8 mouse cellular contexts compared by ENCODE assay signal in genomic region chr16:30596959-30597681, GRCm38 (mm10). TPM values are rescaled to one million over a fixed set of nuclear protein-coding genes. Genes with fewer than 3 reads are reported as not detected.
A peak's percentile ranks its signal among the peaks of the same experiment; 100 is the strongest.
DNase-seq lines count a peak whose midpoint lies in the region; ATAC-seq and TF ChIP-seq lines count a peak whose summit lies in the region.

No protein-coding gene starts in this region.

- no peaks in the 10 kb centered on the region for H3K36me3 ChIP-seq in forebrain, embryonic 16.5 days (ENCODE audit: control insufficient read depth, insufficient read depth)
- peaks cover 4% of the 10 kb centered on the region; the same call in 1 of the 2 replicates for H3K36me3 ChIP-seq in lung, embryonic 14.5 days (ENCODE audit: insufficient read depth)
- no peaks in the 10 kb centered on the region for H3K36me3 ChIP-seq in thymus, adult 2 months (ENCODE audit: control insufficient read depth, insufficient read depth, low read length)

- peaks cover 2% of the 10 kb centered on the region; the same call in 1 of the 2 replicates for H3K9me3 ChIP-seq in forebrain, embryonic 16.5 days (ENCODE audit: control insufficient read depth, low read length)
- no peaks in the 10 kb centered on the region for H3K9me3 ChIP-seq in lung, embryonic 14.5 days (ENCODE audit: low read depth, low read length)

- 0 out of 2 replicates have a peak overlapping the region, but pooled peaks have one; percentile 34 for H3K9ac ChIP-seq in forebrain, embryonic 16.5 days (replicated peaks; ENCODE audit: low read depth, low read length)
- H3K9ac ChIP-seq in lung, embryonic 14.5 days, result no peak overlapping the region

- H3K4me1 ChIP-seq in forebrain, embryonic 16.5 days (replicated peaks; ENCODE audit: control insufficient read depth, insufficient read depth, low read length), result peaks cover 45% of the 10 kb centered on the region
- peaks cover 15% of the 10 kb centered on the region for H3K4me1 ChIP-seq in lung, embryonic 14.5 days (ENCODE audit: insufficient read depth)
- H3K4me1 ChIP-seq in thymus, adult 2 months (replicated peaks; ENCODE audit: control insufficient read depth, insufficient read depth, low read length), result peaks cover 21% of the 10 kb centered on the region

- H3K27ac ChIP-seq in forebrain, embryonic 16.5 days (ENCODE audit: low read length), result no peak overlapping the region
- no peak overlapping the region for H3K27ac ChIP-seq in layer of hippocampus, adult 2 months
- H3K27ac ChIP-seq in lung, embryonic 14.5 days (ENCODE audit: low read depth), result no peak overlapping the region
- no peak overlapping the region for H3K27ac ChIP-seq in thymus, adult 2 months (ENCODE audit: control insufficient read depth, insufficient read depth, low read length)

- intact Hi-C loops in heart, postnatal 25 days (cut with DNase I), result loop anchor here (1.0 to 5.0 kb wide), 3 partner anchors 380 to 760 kb away; no protein-coding TSS in a partner anchor

- TF ChIP-seq POLR2A in thymus, adult 2 months (IDR thresholded peaks at IDR 0.05; ENCODE audit: control insufficient read depth, extremely low read depth, insufficient read depth, low read length, poor library complexity), result no peak

- H3K27me3 ChIP-seq in forebrain, embryonic 16.5 days (replicated peaks; ENCODE audit: control insufficient read depth, insufficient read depth, low read length), result peaks cover 23% of the 10 kb centered on the region
- H3K27me3 ChIP-seq in lung, embryonic 14.5 days (ENCODE audit: insufficient read depth, low read length), result peaks cover 5% of the 10 kb centered on the region; the same call in 1 of the 2 replicates
- no peaks in the 10 kb centered on the region; the same call in 1 of the 2 replicates for H3K27me3 ChIP-seq in thymus, adult 2 months (ENCODE audit: control insufficient read depth, insufficient read depth, low read length)

- 8% methylated on average over 16 of the region's 16 CpGs for WGBS in forebrain, embryonic 16.5 days
- 8% methylated on average over 16 of the region's 16 CpGs for WGBS in lung, embryonic 14.5 days
- WGBS in thymus, adult 2 months, result 13% methylated on average over 16 of the region's 16 CpGs

- peak; percentile 98 for TF ChIP-seq CTCF in layer of hippocampus, adult 2 months (conservative IDR thresholded peaks at IDR 0.05)
- TF ChIP-seq CTCF in lung, embryonic 14.5 days (IDR thresholded peaks at IDR 0.05; ENCODE audit: low read depth), result peak; percentile 94
- peak; percentile 74; the same call in 1 of the 2 replicates for TF ChIP-seq CTCF in thymus, adult 2 months (IDR thresholded peaks at IDR 0.05; ENCODE audit: borderline replicate concordance, control insufficient read depth, extremely low read depth, insufficient read depth, low read length, poor library complexity)

- ATAC-seq in forebrain, embryonic 16.5 days, result peak; percentile 54
- no peak for ATAC-seq in lung, embryonic 14.5 days (ENCODE audit: insufficient read depth)

- H3K4me3 ChIP-seq in forebrain, embryonic 16.5 days (replicated peaks; ENCODE audit: low read length), result peak overlapping the region; percentile 26
- H3K4me3 ChIP-seq in layer of hippocampus, adult 2 months, result peak overlapping the region; percentile 26; the same call in 1 of the 2 replicates
- no peak overlapping the region for H3K4me3 ChIP-seq in lung, embryonic 14.5 days (ENCODE audit: low read depth, low read length)
- no peak overlapping the region for H3K4me3 ChIP-seq in thymus, adult 2 months (ENCODE audit: control insufficient read depth, insufficient read depth, low read length)

- H3K4me2 ChIP-seq in forebrain, embryonic 16.5 days (ENCODE audit: low read length), result peak overlapping the region; percentile 53
- H3K4me2 ChIP-seq in lung, embryonic 14.5 days, result peak overlapping the region; percentile 47

- peak; percentile 87 for DNase-seq in ES-CJ7 (ENCODE audit: low read depth, low spot score)
- DNase-seq in cerebellum, adult 11 months, result peak; percentile 86
- peak; percentile 68 for DNase-seq in heart, postnatal 25 days (ENCODE audit: low spot score)
- peak; percentile 89 to 95 for DNase-seq in layer of hippocampus, adult 2 months (ENCODE audit: low spot score in 2 of 2)
- peak; percentile 96 for DNase-seq in lung, embryonic 14.5 days
- DNase-seq in ovary, adult 18-20 months (ENCODE audit: low spot score), result peak; percentile 67
- peak; percentile 85 for DNase-seq in thymus, adult 2 months

RNA-seq across cellular contexts. Expression of gene Fam43a, which starts 2.4 kb away (rescaled TPM):
- polyA plus RNA-seq in forebrain, embryonic 16.5 days (2015; fragmentation: Nextera tagmentation; extraction: Ambion mirVana), result 11.3 and 12.4 TPM in 2 replicates
- total RNA-seq in heart, postnatal 25 days (2021), result 10 to 100 TPM; 25.8 to 31.2 TPM
- total RNA-seq in layer of hippocampus, adult 2 months (2021), result 10 to 100 TPM in 1 of 2 experiments, 1 to 10 TPM in 1; 9.2 to 10.3 TPM
- polyA plus RNA-seq in lung, embryonic 14.5 days (2014; fragmentation: Nextera tagmentation; extraction: Ambion mirVana), result 11.1 and 13.0 TPM in 2 replicates
- 17.0 and 22.3 TPM in 2 replicates for polyA plus RNA-seq in thymus, adult 2 months (2012; rRNA removed)

RNA-seq across cellular contexts. Expression of gene Lsg1, which starts 9.7 kb away (rescaled TPM):
- 61.1 and 63.1 TPM in 2 replicates for polyA plus RNA-seq in forebrain, embryonic 16.5 days (2015; fragmentation: Nextera tagmentation; extraction: Ambion mirVana)
- 10 to 100 TPM; 16.9 to 18.8 TPM for total RNA-seq in heart, postnatal 25 days (2021)
- 10 to 100 TPM; 16.7 to 20.7 TPM for total RNA-seq in layer of hippocampus, adult 2 months (2021)
- 67.3 and 68.5 TPM in 2 replicates for polyA plus RNA-seq in lung, embryonic 14.5 days (2014; fragmentation: Nextera tagmentation; extraction: Ambion mirVana)
- polyA plus RNA-seq in thymus, adult 2 months (2012; rRNA removed), result 17.4 and 20.0 TPM in 2 replicates

RNA-seq across cellular contexts. Expression of gene Tmem44, which starts 46.5 kb away (rescaled TPM):
- 92.5 and 106 TPM in 2 replicates for polyA plus RNA-seq in forebrain, embryonic 16.5 days (2015; fragmentation: Nextera tagmentation; extraction: Ambion mirVana)
- 1 to 10 TPM; 6.5 to 7.8 TPM for total RNA-seq in heart, postnatal 25 days (2021)
- total RNA-seq in layer of hippocampus, adult 2 months (2021), result 10 to 100 TPM; 28.5 to 32.0 TPM
- polyA plus RNA-seq in lung, embryonic 14.5 days (2014; fragmentation: Nextera tagmentation; extraction: Ambion mirVana), result 25.4 and 27.1 TPM in 2 replicates
- polyA plus RNA-seq in thymus, adult 2 months (2012; rRNA removed), result 1.4 and 3.1 TPM in 2 replicates

Comparison
In these comparisons a context has a peak if more than half of its experiments do, and no peak if none do; other contexts are left out.
1. H3K4me3 ChIP-seq: peak in forebrain, embryonic 16.5 days (single experiment) and layer of hippocampus, adult 2 months (single experiment); none in lung, embryonic 14.5 days (single experiment) and thymus, adult 2 months (single experiment).
2. Peak in every context shown above with its lines, with median percentiles within 50 percentile points of each other: DNase-seq and CTCF ChIP-seq.